Mouse (Mus musculus) gastrocnemius, adult 2 months (tissue): Measurements from ENCODE around the gene Pias3. TPM values are rescaled to one million over a fixed set of nuclear protein-coding genes. Genes with fewer than 3 reads are reported as not detected.
"Not testable (repeated sequence)": the region's sequence is repeated elsewhere in the genome, so short reads cannot be mapped to it uniquely, and the experiment has no call there.

ENCODE experiments used
- DNase-seq: peaks from one replicate; pipeline ENCODE4 v3.0.0; 2022
- H3K27ac ChIP-seq: fragments of 200-600 bp; 2 replicates; pipeline ENCODE4 v1.8.1; 2022; ENCODE audit warnings: mild to moderate bottlenecking
- H3K4me3 ChIP-seq: fragments of 200-600 bp; 2 replicates; pipeline ENCODE4 v1.8.1; 2022; ENCODE audit warnings: mild to moderate bottlenecking, moderate library complexity
- CTCF ChIP-seq: fragments of 200-600 bp; IDR thresholded peaks from 2 replicates; pipeline ENCODE4 v1.8.1; 2022; ENCODE audit warnings: antibody characterized with exemption, mild to moderate bottlenecking, moderate library complexity
- intact Hi-C: fragments of 180-260 bp; cut with DNase I; formaldehyde crosslinking; loops from one replicate; pipeline ENCODE4 v1.15.1; 2025
- long read RNA-seq, 2 experiments: library from polyadenylated mRNA; stranded (forward); transcript quantifications; one replicate each; pipeline ENCODE4 v2.0.0; 2021
- total RNA-seq, 2 experiments: library from RNA; stranded (reverse); gene quantifications; 2 replicates each; pipeline ENCODE4 v1.2.3; 2021

Gene Pias3
- total RNA-seq, result 1 to 10 TPM; 5.5 to 5.6 TPM
- long read RNA-seq, experiment 1, partial matches to known transcripts, result 5 of 16 reads
- long read RNA-seq, experiment 1, other reads (novel, unspliced or antisense), result 3 of 16 reads
- long read RNA-seq, experiment 2, partial matches to known transcripts, result 6 of 19 reads
- long read RNA-seq, experiment 2, other reads (novel, unspliced or antisense), result 4 of 19 reads

GRCm38 (mm10) chr3:96696198-96696765 is at the start of gene Pias3:
TSS of gene Pias3 (plus strand) at chr3:96696384.
- peak; percentile 93 for DNase-seq
- no peak for TF ChIP-seq CTCF
- H3K27ac ChIP-seq, result peak within 1 kb of the TSS; percentile 96
- peak within 1 kb of the TSS; percentile 95 for H3K4me3 ChIP-seq
- intact Hi-C loops, result no loop called here

GRCm38 (mm10) chr3:96647365-96647764 is 48.8 kb upstream of the Pias3 start:
- DNase-seq, result no peak
- Histone ChIP-seq H3K4me3 (no peak overlapping the region), H3K27ac (no peak overlapping the region)
- no peak for TF ChIP-seq CTCF
- intact Hi-C loops, result no loop called here

GRCm38 (mm10) chr3:96660901-96661300 is 35.3 kb upstream of the Pias3 start:
- no peak for DNase-seq
- intact Hi-C loops, result no loop called here
- Histone ChIP-seq H3K27ac (no peak overlapping the region), H3K4me3 (no peak overlapping the region)
- no peak for TF ChIP-seq CTCF

- peak overlapping the region; percentile 62; the same call in 1 of the 2 replicates for H3K4me3 ChIP-seq
- peak overlapping the region; percentile 67 for H3K27ac ChIP-seq
- TF ChIP-seq CTCF, result no peak
- no peak for DNase-seq
- intact Hi-C loops, result no loop called here
Measured at GRCm38 (mm10) chr3:96662731-96663316, 33.4 kb upstream of the Pias3 start.

GRCm38 (mm10) chr3:96663432-96664239 is 32.5 kb upstream of the Pias3 start:
- DNase-seq, result peak; percentile 85
- Histone ChIP-seq H3K4me3 (peak overlapping the region; percentile 62), H3K27ac (peak overlapping the region; percentile 67)
- peak; percentile 86 for TF ChIP-seq CTCF
- intact Hi-C loops, result no loop called here

GRCm38 (mm10) chr3:96665732-96666363 is 30.3 kb upstream of the Pias3 start:
- intact Hi-C loops, result loop anchor here (5.0 kb wide), 1 partner anchor 41 kb away; the partner anchor contains the start of gene Nudt17
- H3K27ac ChIP-seq, DNase-seq, H3K4me3 ChIP-seq: not testable (repeated sequence)

- H3K4me3 ChIP-seq, result no peak overlapping the region
- no peak overlapping the region for H3K27ac ChIP-seq
- DNase-seq, result no peak
- intact Hi-C loops, result loop anchor here (5.0 kb wide), 1 partner anchor 40 kb away; the partner anchor contains the start of gene Nudt17
- no peak for TF ChIP-seq CTCF
Measured at GRCm38 (mm10) chr3:96666916-96667315, 29.3 kb upstream of the Pias3 start.

GRCm38 (mm10) chr3:96667316-96667715 is 28.9 kb upstream of the Pias3 start:
- no peak overlapping the region for H3K4me3 ChIP-seq
- intact Hi-C loops, result loop anchor here (5.0 kb wide), 1 partner anchor 40 kb away; the partner anchor contains the start of gene Nudt17
- DNase-seq, result no peak
- peak; percentile 53 for TF ChIP-seq CTCF
- no peak overlapping the region for H3K27ac ChIP-seq

GRCm38 (mm10) chr3:96668424-96669067 is 27.6 kb upstream of the Pias3 start:
- H3K4me3 ChIP-seq, result no peak overlapping the region
- intact Hi-C loops, result loop anchor here (5.0 kb wide), 1 partner anchor 39 kb away; the partner anchor contains the start of gene Nudt17
- no peak overlapping the region for H3K27ac ChIP-seq
- TF ChIP-seq CTCF, result no peak
- DNase-seq, result no peak

GRCm38 (mm10) chr3:96669727-96670468 is 26.3 kb upstream of the Pias3 start, which contains the start of gene Ankrd35:
TSS of gene Ankrd35 (plus strand) at chr3:96670131.
- DNase-seq, result peak; percentile 88
- Histone ChIP-seq H3K27ac (peak within 1 kb of the TSS; percentile 70), H3K4me3 (peak within 1 kb of the TSS; percentile 76)
- TF ChIP-seq CTCF, result peak; percentile 38; the same call in 1 of the 2 replicates
- intact Hi-C loops, result loop anchor here (5.0 kb wide), 1 partner anchor 37 kb away; the partner anchor contains the start of gene Nudt17

GRCm38 (mm10) chr3:96671519-96671918 is 24.7 kb upstream of the Pias3 start:
- TF ChIP-seq CTCF, result no peak
- no peak overlapping the region for H3K4me3 ChIP-seq
- intact Hi-C loops, result no loop called here
- DNase-seq, result no peak
- H3K27ac ChIP-seq, result no peak overlapping the region
